Mouse (Mus musculus) heart, embryonic 13.5 days (tissue): ENCODE measurements around the gene Atp1b1. TPM values are rescaled to one million over a fixed set of nuclear protein-coding genes. Genes with fewer than 3 reads are reported as not detected.

Source experiments
- polyA plus RNA-seq: library from polyadenylated mRNA; unstranded; fragments of >200 nt; fragmentation: Nextera tagmentation; extraction: Ambion mirVana; gene quantifications from 2 replicates; pipeline ENCODE4 v1.2.1, GENCODE M21; 2015

Gene Atp1b1
- polyA plus RNA-seq, 1 experiment from 2014 or later, result 293 TPM

Other genes starting within 250 kb of the Atp1b1 start
- gene Slc19a2, start 209.3 kb downstream of the Atp1b1 start, polyA plus RNA-seq, result 6.6 and 8.7 TPM in 2 replicates
- gene Ccdc181, start 182.8 kb downstream of the Atp1b1 start, polyA plus RNA-seq, result 8.7 and 9.5 TPM in 2 replicates
- gene Nme7, start 154.2 kb downstream of the Atp1b1 start, polyA plus RNA-seq, result 21.4 and 22.7 TPM in 2 replicates
- 22.4 and 27.0 TPM in 2 replicates for gene Blzf1, start 150.9 kb downstream of the Atp1b1 start, polyA plus RNA-seq